Mouse (Mus musculus) CH12.LX (cell line): ENCODE data around the gene Cmtm7. TPM values are rescaled to one million over a fixed set of nuclear protein-coding genes. Genes with fewer than 3 reads are reported as not detected.

Experiments
- DNase-seq: peaks from one replicate; pipeline ENCODE4 v3.0.0-alpha.2; 2013; ENCODE audit errors: extremely low read depth
- H3K27ac ChIP-seq: 2 replicates; pipeline ENCODE4 v1.5.1; 2012; ENCODE audit warnings: low read depth, mild to moderate bottlenecking, control low read depth, moderate library complexity; ENCODE audit not compliant: insufficient read depth
- H3K27me3 ChIP-seq: replicated peaks from 2 replicates; pipeline ENCODE3; 2012; ENCODE audit warnings: inconsistent platforms
- H3K36me3 ChIP-seq, 2 experiments: replicated peaks in 1 of 2; 2 replicates each; pipeline versions ENCODE3 to v1.6.1; 2012; ENCODE audit warnings: inconsistent platforms in 1 of 2, low read length in 1 of 2, mild to moderate bottlenecking in 1 of 2, mixed read lengths in 1 of 2, moderate library complexity in 1 of 2; ENCODE audit not compliant: control insufficient read depth in 1 of 2, insufficient read depth in 1 of 2
- H3K4me1 ChIP-seq, 2 experiments: 2 replicates each; pipeline ENCODE4 v1.6.1; 2012; ENCODE audit warnings: inconsistent platforms in 1 of 2, moderate library complexity in 1 of 2; ENCODE audit not compliant: insufficient read depth in 2 of 2, control insufficient read depth in 1 of 2
- H3K4me2 ChIP-seq: 2 replicates; pipeline ENCODE4 v1.6.1; 2012; ENCODE audit warnings: low read depth, mild to moderate bottlenecking, control low read depth; ENCODE audit not compliant: poor library complexity, insufficient read depth, severe bottlenecking
- H3K4me3 ChIP-seq, 3 experiments: fragments of 150-350 bp in 1 of 3; sonication (generic) in 1 of 3; replicated peaks in 1 of 3; 2 replicates each; pipeline versions ENCODE3 to v1.5.1; 2011 to 2012; ENCODE audit warnings: low read depth in 2 of 3, low read length in 2 of 3, mild to moderate bottlenecking in 2 of 3, moderate library complexity in 2 of 3, control low read depth in 1 of 3, improper control_type of control experiment in 1 of 3, inconsistent platforms in 1 of 3, mixed read lengths in 1 of 3; ENCODE audit not compliant: poor library complexity in 1 of 3
- H3K79me2 ChIP-seq: replicated peaks from 2 replicates; pipeline ENCODE4 v1.6.1; 2012; ENCODE audit warnings: mild to moderate bottlenecking, moderate library complexity; ENCODE audit not compliant: control insufficient read depth, poor library complexity, insufficient read depth, severe bottlenecking; ENCODE audit errors: extremely low read depth
- H3K9ac ChIP-seq: 2 replicates; pipeline ENCODE4 v1.6.1; 2012; ENCODE audit warnings: low read depth, mild to moderate bottlenecking, control low read depth, moderate library complexity; ENCODE audit not compliant: insufficient read depth
- H3K9me3 ChIP-seq: replicated peaks from 2 replicates; pipeline ENCODE3; 2012; ENCODE audit warnings: low read length, inconsistent platforms, mixed read lengths
- CTCF ChIP-seq, 2 experiments: IDR thresholded peaks in 1 of 2; conservative IDR thresholded peaks in 1 of 2; 2 replicates each; pipeline ENCODE4 v1.5.1; 2011 to 2012; ENCODE audit warnings: low read depth in 2 of 2, low read length in 2 of 2, improper control_type of control experiment in 1 of 2, inconsistent platforms in 1 of 2, mild to moderate bottlenecking in 1 of 2, moderate library complexity in 1 of 2
- E2F4 ChIP-seq: IDR thresholded peaks from 2 replicates; pipeline ENCODE4 v1.6.1; 2011; ENCODE audit warnings: low read depth, low read length, improper control_type of control experiment; ENCODE audit not compliant: insufficient replicate concordance
- EP300 ChIP-seq: IDR thresholded peaks from 2 replicates; pipeline ENCODE4 v1.6.1; 2011; ENCODE audit warnings: low read length, improper control_type of control experiment
- ETS1 ChIP-seq: conservative IDR thresholded peaks from 2 replicates; pipeline ENCODE4 v1.6.1; 2012; ENCODE audit warnings: low read depth, mild to moderate bottlenecking, inconsistent platforms, low read length, improper control_type of control experiment, moderate library complexity
- HCFC1 ChIP-seq: IDR thresholded peaks from 2 replicates; pipeline ENCODE4 v1.6.1; 2012; ENCODE audit warnings: low read depth, mild to moderate bottlenecking, inconsistent platforms, low read length, improper control_type of control experiment
- IRF4 ChIP-seq: IDR thresholded peaks from 2 replicates; pipeline ENCODE4 v1.6.1; 2014; ENCODE audit warnings: low read depth, mild to moderate bottlenecking, inconsistent platforms, low read length, improper control_type of control experiment
- JUN ChIP-seq: IDR thresholded peaks from 2 replicates; pipeline ENCODE4 v1.6.1; 2011; ENCODE audit warnings: low read depth, mild to moderate bottlenecking, low read length, improper control_type of control experiment, moderate library complexity; ENCODE audit not compliant: insufficient read depth
- JUND ChIP-seq: conservative IDR thresholded peaks from 2 replicates; pipeline ENCODE4 v1.6.1; 2011; ENCODE audit warnings: low read depth, low read length, improper control_type of control experiment
- MAX ChIP-seq: IDR thresholded peaks from 2 replicates; pipeline ENCODE4 v1.6.1; 2011; ENCODE audit warnings: low read length, improper control_type of control experiment
- MAZ ChIP-seq: IDR thresholded peaks from 2 replicates; pipeline ENCODE4 v1.6.1; 2012; ENCODE audit warnings: low read depth, mild to moderate bottlenecking, inconsistent platforms, low read length, improper control_type of control experiment, moderate library complexity
- MEF2A ChIP-seq: IDR thresholded peaks from 2 replicates; pipeline ENCODE4 v1.6.1; 2014; ENCODE audit warnings: low read depth, mild to moderate bottlenecking, inconsistent platforms, low read length, improper control_type of control experiment, borderline replicate concordance
- MXI1 ChIP-seq: IDR thresholded peaks from 2 replicates; pipeline ENCODE4 v1.6.1; 2011; ENCODE audit warnings: mild to moderate bottlenecking, low read depth, low read length, improper control_type of control experiment
- MYC ChIP-seq: IDR thresholded peaks from 2 replicates; pipeline ENCODE4 v1.6.1; 2011; ENCODE audit warnings: low read depth, mild to moderate bottlenecking, improper control_type of control experiment, low read length
- POLR2A ChIP-seq: IDR thresholded peaks from 2 replicates; pipeline ENCODE4 v1.6.1; 2011; ENCODE audit warnings: low read depth, mild to moderate bottlenecking, improper control_type of control experiment, low read length
- POLR2AphosphoS2 ChIP-seq: IDR thresholded peaks from 2 replicates; pipeline ENCODE4 v1.6.1; 2011; ENCODE audit warnings: low read depth, low read length, improper control_type of control experiment
- RAD21 ChIP-seq: IDR thresholded peaks from 2 replicates; pipeline ENCODE4 v1.6.1; 2011; ENCODE audit warnings: low read depth, mild to moderate bottlenecking, low read length, improper control_type of control experiment, moderate library complexity
- SIN3A ChIP-seq: IDR thresholded peaks from 2 replicates; pipeline ENCODE4 v1.6.1; 2012; ENCODE audit warnings: low read length, improper control_type of control experiment, inconsistent platforms
- TBP ChIP-seq: conservative IDR thresholded peaks from 2 replicates; pipeline ENCODE4 v1.6.1; 2011; ENCODE audit warnings: low read depth, low read length, improper control_type of control experiment
- UBTF ChIP-seq: IDR thresholded peaks from 2 replicates; pipeline ENCODE4 v1.6.1; 2012; ENCODE audit warnings: low read depth, mild to moderate bottlenecking, inconsistent platforms, low read length, improper control_type of control experiment, moderate library complexity
- USF1 ChIP-seq: IDR thresholded peaks from 2 replicates; pipeline ENCODE4 v1.6.1; 2014; ENCODE audit warnings: low read depth, mild to moderate bottlenecking, inconsistent platforms, low read length, improper control_type of control experiment
- ZC3H11A ChIP-seq: IDR thresholded peaks from 2 replicates; pipeline ENCODE4 v1.6.1; 2012; ENCODE audit warnings: low read depth, mild to moderate bottlenecking, inconsistent platforms, low read length, improper control_type of control experiment
- ZKSCAN1 ChIP-seq: IDR thresholded peaks from 2 replicates; pipeline ENCODE4 v1.6.1; 2012; ENCODE audit warnings: low read depth, inconsistent platforms, low read length, improper control_type of control experiment, borderline replicate concordance
- ZMIZ1 ChIP-seq: IDR thresholded peaks from 2 replicates; pipeline ENCODE4 v1.6.1; 2012; ENCODE audit warnings: low read depth, mild to moderate bottlenecking, inconsistent platforms, low read length, improper control_type of control experiment
- dilution Hi-C: fragments of 300-500 bp; cut with MboI; formaldehyde crosslinking; loops from 2 replicates; pipeline ENCODE4 v1.14.3; 2020; ENCODE audit warnings: low sequenced_read_pairs; ENCODE audit not compliant: extremely low pct_unique_long_range_greater_than_20kb, extremely low pct_ligation_motif_present
- in situ Hi-C: fragments of 300-500 bp; cut with MboI; formaldehyde crosslinking; loops from 3 replicates; pipeline ENCODE4 v1.14.3; 2019; ENCODE audit warnings: low sequenced_read_pairs, low pct_ligation_motif_present, low pct_unique_long_range_greater_than_20kb, mixed read lengths
- polyA plus RNA-seq: library from polyadenylated mRNA; unstranded; fragments of >175 nt; gene quantifications from 2 replicates; pipeline ENCODE4 v1.2.1, GENCODE M21; 2012; ENCODE audit warnings: low read depth; ENCODE audit not compliant: insufficient read length
- total RNA-seq, 2 experiments: library from RNA; depleted of rRNA; stranded (reverse); fragments of 300-350 nt in 1 of 2; fragments of >200 nt in 1 of 2; gene quantifications; 2 replicates each; pipeline ENCODE4 v1.2.3; 2012 to 2014

The Cmtm7 gene
- total and polyA plus RNA-seq, 3 experiments, result 45.5 to 80.8 (median 46.0) TPM

GRCm38 (mm10) chr9:114789557-114789956 is 7.9 kb upstream of the Cmtm7 start:
- in situ Hi-C loops, result no loop called here
- no peak overlapping the region for H3K27ac ChIP-seq
- no peaks in the 10 kb centered on the region for H3K36me3 ChIP-seq
- H3K4me1 ChIP-seq, result peaks cover 0 to 15% of the 10 kb centered on the region in 2 experiments; a peak in 2 of 4 replicates
- no peak overlapping the region for H3K9ac ChIP-seq
- no peak overlapping the region for H3K4me2 ChIP-seq
- no peak overlapping the region for H3K4me3 ChIP-seq
- dilution Hi-C loops, result no loop called here
- no peaks in the 10 kb centered on the region for H3K79me2 ChIP-seq
- H3K27me3 ChIP-seq, result no peaks in the 10 kb centered on the region
- H3K9me3 ChIP-seq, result peaks cover 6% of the 10 kb centered on the region
- TF ChIP-seq EP300, result no peak
- TF ChIP-seq POLR2A, result no peak
- TF ChIP-seq RAD21, result no peak
- no peak for TF ChIP-seq IRF4
- TF ChIP-seq MAX, result no peak
- no peak for TF ChIP-seq USF1
- TF ChIP-seq JUN, result no peak
- TF ChIP-seq E2F4, result no peak
- TF ChIP-seq TBP, result no peak
- no peak for TF ChIP-seq ETS1
- TF ChIP-seq ZKSCAN1, result no peak
- TF ChIP-seq SIN3A, result no peak
- TF ChIP-seq HCFC1, result no peak
- no peak for TF ChIP-seq MXI1
- TF ChIP-seq UBTF, result no peak
- no peak for TF ChIP-seq ZMIZ1
- no peak for TF ChIP-seq MYC
- TF ChIP-seq JUND, result no peak
- DNase-seq, result no peak

- H3K4me2 ChIP-seq, result no peak overlapping the region
- H3K9me3 ChIP-seq, result peaks cover 6% of the 10 kb centered on the region
- no peaks in the 10 kb centered on the region for H3K27me3 ChIP-seq
- H3K36me3 ChIP-seq, result no peaks in the 10 kb centered on the region
- in situ Hi-C loops (no loop called here), dilution Hi-C loops (no loop called here)
- no peak overlapping the region for H3K4me3 ChIP-seq
- DNase-seq, result no peak
- H3K79me2 ChIP-seq, result no peaks in the 10 kb centered on the region
- no peak overlapping the region for H3K9ac ChIP-seq
- H3K4me1 ChIP-seq, result peaks cover 0 to 7% of the 10 kb centered on the region in 2 experiments; a peak in 2 of 4 replicates
- H3K27ac ChIP-seq, result no peak overlapping the region
- no peak for TF ChIP-seq MEF2A
- no peak for TF ChIP-seq MXI1
- TF ChIP-seq POLR2AphosphoS2, result no peak
- no peak for TF ChIP-seq E2F4
- TF ChIP-seq MAZ, result no peak
- no peak for TF ChIP-seq CTCF (conservative IDR thresholded peaks at IDR 0.05 in 1 of 2, IDR thresholded peaks at IDR 0.05 in 1 of 2; ENCODE audit: low read depth in 2 of 2, low read length in 2 of 2)
- no peak for TF ChIP-seq POLR2A
- TF ChIP-seq USF1, result no peak
- no peak for TF ChIP-seq ZKSCAN1
- no peak for TF ChIP-seq TBP
- TF ChIP-seq JUND, result no peak
- TF ChIP-seq ZC3H11A, result no peak
Observed at GRCm38 (mm10) chr9:114788697-114789096, 7.0 kb upstream of the Cmtm7 start.
